Mouse (Mus musculus): ENCODE data around the gene Iars.

Gene Iars

DNA sequence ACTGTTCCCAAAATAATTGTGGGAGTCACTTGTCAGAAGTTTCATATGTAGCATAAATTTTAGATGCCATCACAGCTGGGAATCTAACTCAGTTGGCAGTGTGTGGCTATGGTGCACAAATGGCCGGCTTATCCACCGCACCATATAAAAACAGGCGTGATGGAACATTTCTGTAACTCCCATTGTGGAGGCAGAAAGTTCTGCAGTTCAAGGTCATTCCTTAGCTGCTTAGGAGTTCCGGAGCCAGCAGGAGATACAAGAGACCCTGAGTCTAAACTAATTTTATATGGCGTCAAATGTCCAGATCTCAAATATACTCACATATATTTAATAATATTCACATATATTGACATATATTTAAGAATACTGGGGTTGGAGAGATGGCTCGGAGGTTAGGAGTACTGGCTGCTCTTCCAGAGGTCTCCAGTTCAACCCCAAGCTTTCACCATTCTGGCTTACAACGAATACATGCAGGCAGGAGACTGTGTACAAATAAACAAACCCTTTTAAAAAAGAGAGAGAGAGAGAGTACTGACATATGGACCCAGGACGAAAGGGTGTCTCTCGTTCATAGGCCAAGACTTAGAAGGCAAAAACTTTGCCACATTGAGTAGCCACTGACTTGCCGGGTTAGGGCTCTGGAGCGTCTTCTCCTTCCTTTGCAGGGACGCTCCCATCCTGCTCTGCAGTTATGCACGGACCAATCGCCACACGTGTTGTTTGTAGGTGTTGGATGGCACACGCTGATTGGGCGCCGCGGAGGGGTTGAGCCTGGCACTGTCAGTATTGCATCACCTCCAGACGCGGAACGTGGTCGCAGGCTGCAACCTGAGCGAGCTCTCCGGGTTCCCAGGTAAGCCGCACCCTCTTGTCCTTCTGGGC, at the start of gene Iars:
Iars (plus strand) TSS at position 750 of the 882 bp plus-strand sequence.
- DNase-seq (ENCODE audit: low spot score), result peak; percentile 97

DNA sequence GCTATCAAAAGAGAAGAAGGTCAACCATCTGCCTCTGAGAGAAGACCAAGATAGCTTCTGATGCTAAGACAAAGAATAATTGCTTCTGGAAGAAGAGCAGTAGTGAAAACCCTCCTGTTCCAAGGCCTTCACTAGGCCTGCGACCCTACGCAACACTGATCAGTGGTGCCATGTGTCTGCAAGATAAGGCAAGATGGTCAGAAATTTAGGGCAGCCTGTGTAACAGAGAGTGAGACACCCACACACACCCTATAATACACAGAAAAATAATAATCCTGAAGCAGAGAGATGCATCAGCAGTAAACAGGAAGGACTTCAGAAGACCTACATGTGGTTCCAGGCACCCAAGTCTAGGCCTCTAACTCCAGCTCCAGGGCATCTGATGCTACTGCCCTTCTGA, 41.9 kb upstream of the Iars start:
- no peak for DNase-seq (ENCODE audit: low spot score)

DNA sequence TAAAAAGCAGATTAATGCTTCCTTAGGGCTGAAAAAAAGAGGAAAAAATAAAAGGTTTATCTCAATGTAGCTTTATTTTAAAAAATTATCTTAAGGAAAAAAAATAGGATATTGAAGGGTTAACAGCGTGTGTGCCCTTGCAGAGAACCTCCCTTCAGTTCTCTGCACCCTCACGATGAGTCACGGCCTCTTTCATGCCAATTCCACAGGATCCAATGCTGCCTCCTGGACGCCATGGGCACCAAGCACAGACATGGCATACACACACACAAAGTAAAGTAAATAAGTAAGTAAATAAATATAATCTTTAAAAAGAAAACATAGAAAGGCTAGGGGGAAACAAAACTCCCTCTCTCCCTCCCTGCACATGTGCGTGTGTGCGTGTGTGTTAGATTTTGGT, 39.2 kb upstream of the Iars start:
- peak; percentile 16 for DNase-seq (ENCODE audit: low spot score)

DNA sequence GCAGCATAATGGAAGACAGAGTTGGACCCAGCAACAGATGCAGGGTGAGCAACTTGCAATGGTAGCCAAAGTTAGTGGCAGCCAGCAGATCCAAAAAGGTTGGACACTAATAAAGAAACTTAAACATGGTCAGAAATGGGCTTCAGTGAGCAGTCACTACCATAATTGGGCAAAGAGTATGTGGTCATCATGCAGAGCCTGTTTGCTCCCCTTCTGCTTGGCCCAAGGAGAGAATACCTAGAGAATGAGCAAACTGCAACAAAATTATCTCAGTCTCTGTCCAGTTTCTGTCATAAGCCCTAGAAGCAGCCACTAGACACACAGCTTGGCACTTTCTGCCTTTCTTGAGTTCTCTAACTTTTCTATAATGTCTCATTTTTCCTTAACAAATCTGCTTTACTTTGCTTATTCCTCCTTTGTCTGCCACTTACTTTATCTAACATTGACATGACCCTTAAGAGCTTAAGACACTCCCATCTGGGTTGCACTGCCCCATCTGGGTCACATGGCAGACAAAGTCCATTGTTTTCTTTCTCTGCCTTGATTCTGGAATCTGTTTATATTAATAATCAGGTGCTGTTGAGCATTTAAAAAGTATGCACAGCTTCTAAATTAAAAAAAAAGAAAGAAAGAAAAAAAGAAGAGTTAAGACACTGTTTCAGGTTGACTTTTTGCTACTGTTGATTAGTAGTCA, 38.1 kb upstream of the Iars start:
- DNase-seq (ENCODE audit: low spot score), result peak; percentile 24

DNA sequence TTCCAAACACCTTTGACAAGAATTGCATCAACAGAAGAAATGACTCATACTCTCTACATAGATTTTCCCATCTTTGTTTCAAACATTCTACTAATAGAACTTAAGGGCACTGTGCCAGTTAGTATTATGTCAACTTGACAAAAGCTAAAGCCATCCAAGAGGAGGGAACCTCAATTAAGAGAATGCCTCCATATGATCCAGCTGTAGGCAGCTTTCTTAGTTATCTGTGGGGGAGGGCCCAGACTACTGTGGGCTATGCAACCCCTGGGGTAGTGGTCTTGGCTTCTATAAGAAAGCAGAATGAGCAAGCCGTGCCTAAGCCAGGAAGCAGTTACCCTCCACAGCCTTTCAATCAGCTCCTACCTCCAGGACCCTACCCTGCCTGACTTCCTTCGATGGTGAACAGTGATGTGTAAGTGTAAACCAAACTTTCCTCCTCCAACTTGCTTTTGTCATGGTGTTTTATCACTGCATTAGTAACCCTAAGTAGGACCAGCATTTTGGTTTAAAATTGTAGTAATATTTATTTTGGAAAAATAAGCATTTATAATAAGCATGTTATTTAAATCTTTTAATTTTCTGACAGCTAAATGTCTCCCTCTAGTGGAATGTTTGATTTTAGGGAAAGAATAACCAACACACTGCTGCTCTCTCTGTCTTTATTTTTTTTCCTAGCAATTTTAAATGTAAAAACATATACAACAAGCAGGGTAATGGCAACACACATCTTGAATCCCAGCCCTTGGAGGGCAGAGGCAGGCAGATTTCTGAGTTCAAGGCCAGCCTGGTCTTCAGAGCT, 37.0 kb upstream of the Iars start:
- peak; percentile 78 for DNase-seq (ENCODE audit: low spot score)

DNA sequence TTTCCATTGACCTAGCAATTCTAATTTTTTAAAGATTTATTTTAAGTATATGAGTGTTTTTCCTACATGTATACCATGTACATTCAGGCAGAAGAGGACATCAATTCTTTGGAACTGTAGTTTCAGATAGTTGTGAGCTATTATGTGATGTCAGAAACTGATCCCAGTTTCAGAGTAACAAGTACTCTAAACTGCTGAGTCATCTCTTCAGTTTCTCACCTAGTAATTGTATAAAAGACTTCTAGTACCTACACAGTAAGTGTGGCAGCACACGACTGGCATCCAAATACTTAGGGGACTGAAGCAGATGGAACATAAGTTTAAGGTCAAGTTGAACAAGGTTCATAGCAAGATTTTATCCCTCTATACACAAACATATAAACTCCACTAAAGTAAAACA, 35.9 kb upstream of the Iars start:
- peak; percentile 11 for DNase-seq (ENCODE audit: low spot score)

DNA sequence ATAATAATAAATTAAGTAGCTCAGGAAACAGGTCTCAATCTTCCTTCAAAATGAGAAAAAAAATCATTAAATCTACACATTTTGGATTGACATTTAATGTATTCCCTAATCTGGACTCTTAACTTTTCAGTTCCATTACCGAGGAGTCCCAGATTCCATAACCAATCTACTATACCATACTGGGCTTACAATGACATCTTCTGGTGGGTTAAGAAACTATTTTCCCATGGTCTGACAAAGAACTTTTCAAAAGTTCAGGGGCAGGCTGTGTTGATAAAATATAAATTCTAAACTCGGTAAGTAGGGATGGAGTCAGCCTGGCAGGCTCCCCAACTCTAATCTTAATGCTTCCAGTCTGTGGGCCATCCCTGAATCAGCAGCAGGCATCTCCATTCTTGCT, 30.8 kb upstream of the Iars start:
- peak; percentile 30 for DNase-seq (ENCODE audit: low spot score)

DNA sequence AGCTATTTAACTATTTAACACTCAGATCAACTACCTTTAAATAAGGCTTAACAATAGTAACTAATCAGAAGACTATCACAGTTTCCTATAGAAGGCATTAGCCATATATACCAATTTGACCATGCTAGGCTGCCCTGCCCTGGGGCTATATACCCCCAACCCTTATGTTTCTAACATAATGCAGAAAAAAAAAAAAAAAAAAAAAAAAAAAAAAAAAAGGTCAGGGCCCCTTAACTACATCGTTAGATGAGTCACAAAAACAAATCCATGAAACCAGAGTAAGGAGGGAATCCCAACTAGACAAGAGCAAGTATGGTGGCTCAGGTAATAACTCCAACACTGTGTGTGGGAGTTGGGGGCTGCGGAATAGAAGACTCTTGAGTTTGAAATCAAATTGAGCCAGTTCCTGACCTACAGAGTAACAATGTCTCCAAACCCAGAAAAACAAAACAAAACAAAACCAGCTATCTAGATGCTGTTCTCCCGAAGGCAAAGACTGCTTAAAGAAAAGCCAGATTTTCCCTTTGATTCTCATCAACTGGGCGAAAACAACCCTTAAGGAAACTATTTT, 30.0 kb upstream of the Iars start:
- no peak for DNase-seq (ENCODE audit: low spot score)

DNA sequence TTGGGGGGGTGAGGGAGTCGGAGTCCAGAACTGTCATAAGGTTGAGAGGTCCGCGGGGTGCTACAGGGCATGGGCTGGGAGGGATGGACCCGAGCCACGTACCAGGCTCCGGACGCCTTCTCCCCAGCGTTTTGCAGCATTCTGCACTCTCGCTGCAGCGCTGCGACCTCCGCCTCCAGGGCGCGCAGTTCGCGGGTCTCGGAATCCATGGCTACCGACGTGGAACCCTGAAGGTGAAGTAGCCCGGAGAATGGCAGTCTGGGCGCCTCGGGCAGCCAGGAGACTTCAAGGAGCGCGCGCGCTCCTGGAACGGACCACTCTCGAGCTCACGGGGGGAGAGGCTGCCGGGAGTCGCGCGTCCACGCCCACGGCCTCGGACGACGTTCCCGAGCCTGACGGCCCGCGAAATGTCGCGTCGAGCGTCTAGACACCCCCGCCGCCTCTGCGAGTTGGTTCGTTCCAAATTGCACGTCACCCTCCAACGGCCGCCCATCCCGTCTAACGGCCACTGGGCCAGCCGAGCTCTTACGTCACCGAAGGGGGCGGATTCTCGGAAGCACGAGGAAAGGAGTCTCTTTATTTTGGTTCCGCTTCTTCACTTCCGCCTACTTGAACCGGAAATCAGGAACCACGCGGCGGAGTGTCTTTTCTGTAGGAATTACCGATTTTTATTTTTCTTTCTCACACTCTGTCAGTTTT, 29.3 kb upstream of the Iars start, which contains the start of the genes Cenpp and Nol8:
Cenpp (minus strand) TSS at position 305 of the 699 bp plus-strand sequence.
Nol8 (plus strand) TSS at position 598 of the 699 bp plus-strand sequence.
- peak; percentile 99 for DNase-seq (ENCODE audit: low spot score)

DNA sequence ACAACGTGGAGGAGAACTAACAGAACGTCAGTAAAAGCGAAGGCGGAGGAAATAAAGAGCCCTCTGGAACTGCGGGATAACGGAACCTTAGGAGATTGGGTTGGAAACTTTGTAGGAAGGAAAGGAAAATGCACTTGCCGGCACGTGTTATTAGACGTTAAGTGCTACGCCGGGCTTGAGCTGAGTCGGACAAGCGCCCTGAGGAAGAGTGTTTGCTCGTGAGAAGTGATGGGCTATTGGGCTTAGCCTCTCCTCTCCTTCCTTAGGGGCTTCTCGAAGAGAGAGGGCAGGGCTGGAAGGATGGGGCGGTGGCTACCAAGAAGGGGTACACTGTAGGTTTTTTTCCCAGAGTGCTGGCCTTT, 28.7 kb upstream of the Iars start:
- DNase-seq (ENCODE audit: low spot score), result no peak

DNA sequence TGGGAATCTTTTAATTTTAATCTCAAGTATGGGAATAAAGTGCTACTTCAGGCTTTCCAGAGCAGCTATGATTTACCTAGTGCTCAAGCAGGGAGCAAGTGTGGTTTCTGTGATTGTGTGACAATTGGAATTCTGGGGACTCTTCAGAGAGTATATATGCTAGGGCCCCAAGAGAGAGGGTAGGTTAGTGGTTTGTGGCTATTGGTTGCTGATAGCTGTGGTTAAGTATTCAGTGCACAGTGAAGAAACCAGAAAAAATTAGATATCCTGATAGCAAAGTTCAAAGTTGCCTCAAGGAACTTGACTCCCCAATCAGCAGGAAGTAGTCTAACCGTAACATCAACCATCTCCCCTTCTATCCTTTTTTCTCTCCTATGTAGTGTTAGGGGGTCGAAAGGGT, 4.1 kb upstream of the Iars start:
- no peak for DNase-seq (ENCODE audit: low spot score)

DNA sequence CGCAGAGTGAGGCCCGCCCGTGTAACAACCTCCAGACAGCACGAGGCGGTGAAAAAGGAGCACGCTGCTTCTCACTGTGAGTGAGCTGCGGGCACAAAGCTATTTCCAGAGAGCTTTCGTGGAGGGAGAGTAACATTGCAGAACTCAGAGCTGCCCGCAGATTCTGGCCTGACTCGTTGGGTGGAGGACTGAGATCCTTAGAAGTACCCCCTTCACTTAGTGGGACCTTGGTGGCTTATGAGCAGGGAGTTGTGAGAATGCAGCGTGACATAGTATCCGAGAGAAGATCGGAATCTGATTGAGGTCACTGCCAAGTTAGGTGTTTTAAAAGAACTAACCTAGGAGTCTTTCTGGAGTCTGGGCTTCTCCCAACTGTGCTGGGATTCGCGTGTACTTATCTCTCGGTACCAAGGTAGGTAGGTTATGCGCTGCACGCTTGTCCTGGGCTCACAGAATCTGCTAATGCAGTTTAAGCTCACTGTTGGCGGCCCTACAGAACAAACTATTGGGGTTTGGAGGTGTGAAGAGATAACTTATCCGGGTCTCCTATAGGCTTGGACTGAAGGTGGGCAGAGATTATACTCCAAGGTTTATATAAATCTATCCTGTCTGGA, 440 bp downstream of the Iars start:
- no peak for DNase-seq (ENCODE audit: low spot score)

DNA sequence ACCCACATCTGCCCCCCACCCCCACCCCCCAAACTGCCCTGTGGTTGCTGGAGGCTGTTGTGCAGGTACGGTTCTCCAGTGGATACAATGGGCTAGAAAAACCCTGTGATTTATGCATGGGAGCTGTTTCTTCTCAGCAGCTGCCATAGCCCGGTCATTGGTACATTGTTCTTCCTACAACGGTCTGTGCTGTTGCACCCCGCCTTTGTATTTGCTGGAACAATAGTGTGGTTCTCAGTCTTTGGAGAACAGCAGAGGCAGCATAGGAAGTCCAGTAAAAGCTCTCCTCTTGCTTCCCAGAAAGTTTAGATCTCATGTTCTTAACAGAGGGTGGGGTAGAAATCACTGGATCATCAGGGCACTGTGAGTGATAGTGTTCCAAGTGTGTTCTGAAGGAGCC, 2.4 kb downstream of the Iars start:
- DNase-seq (ENCODE audit: low spot score), result no peak

DNA sequence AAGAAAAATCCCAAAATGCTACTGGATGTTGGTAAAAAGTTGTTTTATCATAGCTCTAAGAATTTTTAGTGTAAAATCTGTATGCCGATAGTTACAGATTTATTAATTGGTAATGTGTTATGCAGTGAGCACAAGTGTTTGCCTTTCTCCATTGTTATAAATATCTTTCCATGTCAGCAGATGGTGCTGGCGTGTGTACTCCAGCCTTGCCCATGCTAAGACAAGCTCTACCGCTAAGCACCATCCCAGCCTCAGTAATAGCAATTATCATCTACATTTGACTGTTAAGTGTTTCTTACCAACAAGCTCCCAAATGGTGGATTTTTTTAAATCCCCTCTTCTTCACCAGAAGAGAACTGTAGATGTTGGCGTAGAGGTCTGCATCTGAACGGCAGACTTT, 9.2 kb downstream of the Iars start:
- no peak for DNase-seq (ENCODE audit: low spot score)

DNA sequence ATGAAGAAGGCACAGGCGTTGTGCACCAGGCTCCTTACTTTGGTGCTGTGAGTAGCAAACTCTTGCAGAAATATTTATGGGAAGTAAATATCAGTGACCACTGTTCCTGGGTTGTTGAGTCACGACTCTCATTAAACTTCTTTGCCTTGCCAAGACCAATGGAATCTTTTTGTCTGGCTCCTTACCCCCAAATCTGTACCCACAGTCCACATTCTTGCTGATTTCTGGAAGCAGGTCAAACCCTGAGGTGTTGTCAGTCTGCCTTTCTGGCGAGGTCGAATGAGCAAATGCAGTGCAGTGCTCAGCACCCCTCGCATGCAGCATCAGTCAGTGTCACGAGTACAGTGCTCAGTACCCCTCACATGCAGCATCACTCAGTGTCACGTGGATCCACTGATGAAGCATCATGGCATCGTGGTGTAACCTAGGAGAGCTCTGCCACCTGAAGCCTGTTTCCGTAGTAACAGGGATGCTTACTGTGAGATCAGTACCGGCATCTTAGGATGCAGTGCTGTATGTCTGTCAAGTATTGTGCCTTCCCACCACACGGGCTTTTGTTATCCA, 21.4 kb downstream of the Iars start:
- no peak for DNase-seq (ENCODE audit: low spot score)

DNA sequence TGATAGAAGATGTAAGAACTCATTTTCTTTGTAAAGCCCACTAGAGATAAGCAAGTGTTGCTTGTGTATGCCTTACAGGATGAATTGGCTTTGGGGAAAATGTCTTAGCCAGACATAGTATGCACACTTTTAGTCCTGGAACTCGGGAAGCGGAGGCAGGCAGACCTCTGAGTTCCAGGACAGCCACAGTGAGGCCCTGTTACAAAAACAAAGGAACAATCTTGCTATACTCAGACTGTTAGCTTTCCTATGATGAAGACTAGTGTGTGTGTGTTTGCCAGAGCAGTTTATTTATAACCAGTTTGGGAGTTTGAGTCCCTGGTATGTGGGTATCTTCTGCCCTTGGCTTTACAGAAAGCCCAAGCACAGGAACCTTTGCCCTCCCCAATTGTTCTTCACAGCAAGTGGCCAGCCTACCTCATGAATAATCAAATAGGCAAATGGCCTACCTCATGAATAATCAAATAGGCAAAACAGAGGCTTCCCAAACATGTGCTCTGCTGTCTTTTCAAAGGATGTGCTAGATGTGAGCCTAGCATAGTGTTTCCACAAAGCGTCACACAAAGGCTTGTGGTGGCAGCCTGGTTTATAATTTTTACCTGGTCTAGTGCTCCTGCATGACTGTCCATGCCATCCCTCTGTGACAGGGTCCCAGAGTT, 24.3 kb downstream of the Iars start:
- no peak for DNase-seq (ENCODE audit: low spot score)

DNA sequence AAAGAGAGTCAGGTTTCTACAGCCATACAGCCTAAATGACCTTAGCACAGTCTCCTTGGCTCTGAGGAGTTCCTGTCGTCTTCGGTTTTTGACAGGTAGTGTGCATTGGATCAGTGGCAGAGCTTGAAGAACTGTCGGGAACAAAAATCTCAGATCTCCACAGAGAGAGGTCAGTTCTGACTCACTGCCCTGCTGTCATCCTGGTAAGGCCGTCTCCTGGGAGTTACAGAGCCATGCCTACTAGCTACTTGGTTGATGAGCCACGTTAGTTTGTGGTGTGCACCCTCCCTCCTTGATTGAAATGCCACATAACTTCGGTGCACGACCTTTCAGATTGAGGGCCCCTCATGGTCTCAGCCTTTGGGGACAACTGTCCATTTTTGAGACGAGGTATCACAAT, 26.4 kb downstream of the Iars start:
- DNase-seq (ENCODE audit: low spot score), result no peak

DNA sequence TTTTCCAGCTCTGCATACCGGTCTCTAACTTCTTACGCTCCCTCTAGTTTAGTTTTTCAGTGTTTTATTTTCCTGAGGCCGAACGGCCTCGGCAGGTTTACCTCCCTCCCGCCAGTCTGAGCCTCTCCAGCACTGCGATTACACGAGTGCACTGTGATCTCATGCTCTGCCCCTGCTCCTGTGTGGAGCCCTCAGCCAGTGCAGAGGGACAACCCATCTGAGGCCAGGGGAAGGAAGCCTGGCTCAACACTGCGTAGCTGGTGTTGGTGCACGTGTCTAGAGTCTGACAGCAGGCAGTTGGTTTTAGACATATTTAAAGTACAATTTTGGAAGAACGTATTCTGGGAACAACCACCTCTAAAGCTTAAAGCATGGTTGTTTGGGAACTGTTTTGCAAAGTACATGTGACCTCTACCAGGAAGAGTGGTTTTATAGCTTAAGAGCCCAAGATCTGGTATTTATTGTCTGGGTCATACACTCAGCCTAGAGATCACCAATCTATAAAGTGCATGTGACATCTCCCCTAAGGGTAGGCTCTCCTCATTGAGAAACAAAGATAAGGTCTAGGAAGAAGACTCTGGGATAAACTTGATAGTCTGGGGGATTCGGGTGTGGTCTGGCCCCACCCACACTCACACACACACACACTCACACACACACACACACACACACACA, 30.3 kb downstream of the Iars start:
- DNase-seq (ENCODE audit: low spot score), result no peak

DNA sequence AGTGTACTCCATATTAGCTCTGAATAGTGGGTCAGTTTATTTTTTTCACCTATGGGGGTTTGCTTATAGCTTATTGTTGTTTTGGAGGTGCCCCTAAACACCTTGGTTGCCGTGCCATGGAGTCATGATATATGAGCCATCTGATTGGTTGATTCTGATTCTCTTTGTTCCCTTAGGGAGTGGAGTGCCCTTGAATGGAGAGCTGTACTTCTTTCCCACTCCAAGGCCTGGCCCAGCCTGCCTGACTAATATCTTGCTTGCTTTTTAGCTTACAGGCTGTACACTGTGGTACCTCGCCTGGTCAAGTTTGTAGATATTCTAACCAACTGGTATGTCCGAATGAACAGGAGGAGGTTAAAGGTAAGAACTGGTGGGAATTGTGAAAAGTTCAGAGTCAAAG, 37.4 kb downstream of the Iars start:
- DNase-seq (ENCODE audit: low spot score), result no peak

DNA sequence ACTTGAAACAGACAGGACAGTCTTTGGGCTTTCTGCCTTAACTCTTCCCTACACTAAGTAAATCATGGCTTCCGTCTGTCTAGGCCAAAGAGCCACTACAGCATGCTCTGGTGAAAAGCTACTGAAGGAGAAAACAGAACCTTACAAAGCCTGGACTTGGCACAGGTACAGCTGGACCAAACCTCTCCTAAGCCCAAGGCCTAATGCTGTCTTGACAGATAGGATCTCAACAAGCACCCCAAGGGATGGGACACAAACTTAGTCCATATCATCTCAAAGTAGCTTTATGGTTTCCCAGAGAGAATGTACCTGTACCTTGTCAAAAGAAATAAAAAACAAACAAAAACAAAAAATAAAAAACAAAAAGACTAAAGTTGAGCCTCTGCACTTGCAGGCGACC, 54.5 kb downstream of the Iars start:
- DNase-seq (ENCODE audit: low spot score), result peak; percentile 9

All from adipocyte (in vitro differentiated cells).